Mouse (Mus musculus): ENCODE measurements around the gene Ces1g. TPM values are rescaled to one million over a fixed set of nuclear protein-coding genes. Genes with fewer than 3 reads are reported as not detected.

The Ces1g gene
- polyA plus RNA-seq (2015; fragmentation: Nextera tagmentation; extraction: Ambion mirVana) = 0.10 TPM in 1 of 2 replicates, not detected in the other

DNA sequence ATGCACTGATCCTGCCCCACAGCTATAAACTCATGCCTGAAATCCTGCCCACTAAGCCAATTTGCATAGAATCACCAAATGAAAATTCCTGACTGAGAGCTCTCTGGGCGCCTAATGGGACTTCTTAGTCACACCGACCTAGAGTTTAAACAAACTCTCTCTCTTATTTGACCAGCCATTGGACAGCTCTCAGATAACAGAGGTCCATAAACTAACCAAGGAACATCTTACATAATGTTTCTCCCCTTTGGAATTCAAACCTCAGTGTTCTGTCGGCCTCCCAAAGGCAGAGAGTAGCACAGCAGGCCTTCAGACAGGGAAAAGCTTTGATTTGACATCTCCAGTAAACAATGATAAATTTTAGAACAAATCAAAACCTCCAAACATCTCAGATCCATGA is at the start of gene Ces1g:
Ces1g (minus strand) TSS at position 102 of the 400 bp plus-strand sequence.
- 17% methylated on average over 3 of the region's 3 CpGs for WGBS
- ATAC-seq (no peak), DNase-seq (ENCODE audit: low spot score) (peak; percentile 25)
- no peak within 1 kb of the TSS for H3K4me2 ChIP-seq (replicated peaks; ENCODE audit: low read depth, low read length)
- no peaks in the 10 kb centered on the region for H3K4me1 ChIP-seq (ENCODE audit: insufficient read depth, low read depth, low read length)
- no peak within 1 kb of the TSS for H3K9ac ChIP-seq (replicated peaks; ENCODE audit: low read depth)
- no peaks in the 10 kb centered on the region for H3K36me3 ChIP-seq (ENCODE audit: insufficient read depth, low read length)
- H3K4me3 ChIP-seq (ENCODE audit: low read depth, low read length) = no peak within 1 kb of the TSS
- no peaks in the 10 kb centered on the region for H3K27me3 ChIP-seq (replicated peaks; ENCODE audit: insufficient read depth, low read length)
- no peaks in the 10 kb centered on the region for H3K9me3 ChIP-seq (ENCODE audit: low read length)
- H3K27ac ChIP-seq (ENCODE audit: low read length) = no peak within 1 kb of the TSS
- TF ChIP-seq CTCF (IDR thresholded peaks at IDR 0.05) = no peak
- no peak for TF ChIP-seq EP300 (IDR thresholded peaks at IDR 0.05)

DNA sequence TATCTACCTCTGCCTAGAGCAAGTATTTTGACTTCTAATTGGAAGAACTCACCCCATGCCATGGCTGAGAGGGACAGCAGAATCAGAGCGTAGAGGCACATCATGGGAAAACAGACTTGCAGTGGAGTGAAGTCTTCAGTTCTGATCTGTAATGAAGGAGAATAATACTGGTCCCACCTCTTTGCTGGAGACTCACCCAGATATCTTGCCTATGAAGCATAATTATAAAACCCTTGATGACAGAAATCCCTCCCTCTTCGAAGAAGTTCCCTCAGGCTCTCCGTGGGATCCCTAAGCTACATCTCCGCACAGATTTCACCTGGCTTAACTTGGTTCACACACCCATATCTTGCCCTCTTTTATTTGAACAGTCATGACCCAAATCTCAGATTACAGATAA is 42.5 kb upstream of the Ces1g start, which contains the start of gene Ces1h:
Ces1h (minus strand) TSS at position 101 of the 400 bp plus-strand sequence.
- Histone ChIP-seq H3K27me3 (replicated peaks; ENCODE audit: insufficient read depth, low read length) (no peaks in the 10 kb centered on the region), H3K4me3 (ENCODE audit: low read depth, low read length) (no peak within 1 kb of the TSS), H3K36me3 (ENCODE audit: insufficient read depth, low read length) (no peaks in the 10 kb centered on the region), H3K27ac (ENCODE audit: low read length) (no peak within 1 kb of the TSS), H3K9ac (replicated peaks; ENCODE audit: low read depth) (no peak within 1 kb of the TSS), H3K9me3 (ENCODE audit: low read length) (no peaks in the 10 kb centered on the region), H3K4me1 (ENCODE audit: insufficient read depth, low read depth, low read length) (no peaks in the 10 kb centered on the region), H3K4me2 (replicated peaks; ENCODE audit: low read depth, low read length) (no peak within 1 kb of the TSS)
- ATAC-seq (no peak), DNase-seq (ENCODE audit: low spot score) (no peak)
- TF ChIP-seq CTCF (IDR thresholded peaks at IDR 0.05) = no peak
- no peak for TF ChIP-seq EP300 (IDR thresholded peaks at IDR 0.05)
- 90% methylated on average over 4 of the region's 4 CpGs for WGBS

DNA sequence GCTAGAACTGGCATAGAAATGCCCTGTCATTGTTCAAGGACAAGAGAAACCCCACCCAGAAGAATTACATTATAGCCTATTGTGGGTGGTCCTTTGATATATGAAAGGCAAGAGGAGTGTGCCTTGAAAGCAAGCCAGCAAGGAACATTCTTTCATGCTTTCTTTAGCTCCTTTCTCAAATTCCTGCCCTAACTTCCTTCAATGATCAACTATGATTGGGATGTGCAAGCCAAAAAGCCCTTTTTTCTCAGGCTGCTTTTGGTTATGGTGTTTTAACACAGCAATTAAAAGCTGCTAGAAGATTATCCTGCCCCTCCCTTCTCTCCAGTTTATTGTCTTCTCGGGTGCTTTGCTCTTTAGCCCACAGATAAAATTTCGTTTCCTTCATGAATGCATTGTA is 32.4 kb upstream of the Ces1g start:
- Histone ChIP-seq H3K4me2 (replicated peaks; ENCODE audit: low read depth, low read length) (no peak overlapping the region), H3K27ac (ENCODE audit: low read length) (no peak overlapping the region), H3K4me3 (ENCODE audit: low read depth, low read length) (no peak overlapping the region), H3K9me3 (ENCODE audit: low read length) (no peaks in the 10 kb centered on the region), H3K9ac (replicated peaks; ENCODE audit: low read depth) (no peak overlapping the region), H3K4me1 (ENCODE audit: insufficient read depth, low read depth, low read length) (no peaks in the 10 kb centered on the region), H3K36me3 (ENCODE audit: insufficient read depth, low read length) (no peaks in the 10 kb centered on the region), H3K27me3 (replicated peaks; ENCODE audit: insufficient read depth, low read length) (no peaks in the 10 kb centered on the region)
- TF ChIP-seq EP300 (IDR thresholded peaks at IDR 0.05) = no peak
- TF ChIP-seq CTCF (IDR thresholded peaks at IDR 0.05) = no peak
- 45% methylated on average over 2 of the region's 2 CpGs for WGBS
- DNase-seq (ENCODE audit: low spot score) (no peak), ATAC-seq (no peak)

DNA sequence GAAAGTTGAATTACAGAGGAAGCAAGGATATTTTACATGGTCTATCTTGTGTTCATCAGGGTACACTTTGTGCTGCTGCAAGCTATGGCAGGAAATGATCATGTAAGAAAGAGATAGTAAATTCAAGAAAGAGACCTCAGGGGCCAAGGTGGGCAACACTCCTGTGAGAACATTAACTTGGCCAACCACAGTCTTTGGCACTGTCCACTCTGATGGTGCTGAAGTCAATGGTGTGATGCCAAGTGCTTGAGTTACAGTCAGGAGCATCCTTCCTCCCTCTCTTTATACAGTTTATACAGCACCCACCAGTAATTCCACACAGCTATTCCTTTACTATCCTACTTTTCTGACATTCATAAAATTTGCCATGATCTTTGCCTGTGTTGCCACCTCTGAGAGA is 23.0 kb upstream of the Ces1g start:
- Histone ChIP-seq H3K9me3 (ENCODE audit: low read length) (no peaks in the 10 kb centered on the region), H3K4me2 (replicated peaks; ENCODE audit: low read depth, low read length) (no peak overlapping the region), H3K36me3 (ENCODE audit: insufficient read depth, low read length) (no peaks in the 10 kb centered on the region), H3K9ac (replicated peaks; ENCODE audit: low read depth) (no peak overlapping the region), H3K27me3 (replicated peaks; ENCODE audit: insufficient read depth, low read length) (no peaks in the 10 kb centered on the region), H3K4me3 (ENCODE audit: low read depth, low read length) (no peak overlapping the region), H3K27ac (ENCODE audit: low read length) (no peak overlapping the region), H3K4me1 (ENCODE audit: insufficient read depth, low read depth, low read length) (no peaks in the 10 kb centered on the region)
- DNase-seq (ENCODE audit: low spot score) (no peak), ATAC-seq (no peak)
- TF ChIP-seq CTCF (IDR thresholded peaks at IDR 0.05) (no peak), EP300 (IDR thresholded peaks at IDR 0.05) (no peak)

DNA sequence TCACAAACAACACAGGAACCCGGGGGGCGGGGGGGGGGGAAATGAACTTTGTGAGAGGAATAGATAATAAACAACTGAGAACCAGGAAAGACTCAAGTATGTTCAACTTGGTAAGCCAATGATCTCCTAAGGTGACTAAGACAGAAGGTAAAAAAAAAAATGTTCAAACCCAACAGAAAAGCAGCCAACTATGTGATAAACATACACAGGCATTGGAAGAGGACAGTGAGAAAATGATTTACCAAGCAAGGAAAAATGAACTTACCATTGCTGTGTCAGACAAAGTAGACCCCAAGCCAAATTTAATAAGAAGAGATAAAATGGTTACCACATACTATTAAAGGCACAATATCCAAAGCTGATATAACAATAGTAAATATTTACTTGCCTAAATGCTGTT is 2.4 kb upstream of the Ces1g start:
- DNase-seq (ENCODE audit: low spot score) = no peak
- ATAC-seq = no peak
- no peak overlapping the region for H3K27ac ChIP-seq (ENCODE audit: low read length)
- 53% methylated on average over 2 of the region's 2 CpGs for WGBS
- TF ChIP-seq CTCF (IDR thresholded peaks at IDR 0.05) (no peak), EP300 (IDR thresholded peaks at IDR 0.05) (no peak)
- no peak overlapping the region for H3K4me2 ChIP-seq (replicated peaks; ENCODE audit: low read depth, low read length)
- no peaks in the 10 kb centered on the region for H3K27me3 ChIP-seq (replicated peaks; ENCODE audit: insufficient read depth, low read length)
- no peak overlapping the region for H3K9ac ChIP-seq (replicated peaks; ENCODE audit: low read depth)
- H3K4me3 ChIP-seq (ENCODE audit: low read depth, low read length) = no peak overlapping the region
- no peaks in the 10 kb centered on the region for H3K36me3 ChIP-seq (ENCODE audit: insufficient read depth, low read length)
- H3K9me3 ChIP-seq (ENCODE audit: low read length) = no peaks in the 10 kb centered on the region
- H3K4me1 ChIP-seq (ENCODE audit: insufficient read depth, low read depth, low read length) = no peaks in the 10 kb centered on the region

DNA sequence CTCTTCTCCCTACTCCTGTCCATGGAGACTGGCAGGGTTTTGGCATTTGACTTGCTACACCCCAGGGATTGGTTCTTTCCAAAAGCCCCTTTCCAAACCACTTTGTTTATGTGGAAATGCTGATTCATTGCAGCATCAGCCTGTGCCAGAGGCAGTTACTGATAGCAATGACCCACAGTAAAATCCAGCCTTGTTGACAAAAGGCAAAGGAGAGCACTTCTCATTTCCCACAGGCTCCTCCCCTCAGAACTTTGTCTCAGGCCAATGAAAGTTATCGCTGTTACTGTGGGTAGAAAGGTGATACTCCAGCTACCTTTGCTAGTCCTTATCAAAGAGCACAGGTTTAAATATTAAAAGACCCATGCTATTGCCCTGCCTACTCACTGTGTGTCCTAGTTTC is 4.4 kb downstream of the Ces1g start:
- DNase-seq (ENCODE audit: low spot score) = peak; percentile 59
- ATAC-seq = peak; percentile 80
- 50% methylated on average over 1 of the region's 1 CpGs for WGBS

DNA sequence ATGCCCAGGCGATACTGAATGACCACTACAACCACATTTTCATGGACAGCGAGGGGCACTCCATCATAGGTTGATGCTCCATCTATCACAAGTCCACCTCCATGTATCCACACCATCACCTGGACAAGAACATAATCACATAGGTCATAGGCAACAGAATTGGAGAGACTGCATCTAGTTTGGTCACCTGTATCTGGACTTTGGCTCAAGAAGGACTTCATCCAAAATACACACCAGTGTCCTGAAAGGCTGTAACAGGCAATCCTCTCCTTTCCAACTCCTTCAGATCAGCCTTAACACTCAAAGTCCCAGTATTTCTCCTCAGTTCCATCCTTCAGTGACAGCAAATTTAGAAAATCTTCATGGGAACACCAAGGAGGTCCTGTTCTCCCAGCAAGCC is 6.0 kb downstream of the Ces1g start:
- no peak for DNase-seq (ENCODE audit: low spot score)
- H3K27ac ChIP-seq (ENCODE audit: low read length) = no peak overlapping the region
- H3K36me3 ChIP-seq (ENCODE audit: insufficient read depth, low read length) = no peaks in the 10 kb centered on the region
- no peak for ATAC-seq
- no peak overlapping the region for H3K9ac ChIP-seq (replicated peaks; ENCODE audit: low read depth)
- TF ChIP-seq CTCF (IDR thresholded peaks at IDR 0.05) (no peak), EP300 (IDR thresholded peaks at IDR 0.05) (no peak)
- 92% methylated on average over 2 of the region's 2 CpGs for WGBS
- H3K9me3 ChIP-seq (ENCODE audit: low read length) = no peaks in the 10 kb centered on the region
- H3K4me2 ChIP-seq (replicated peaks; ENCODE audit: low read depth, low read length) = no peak overlapping the region
- H3K27me3 ChIP-seq (replicated peaks; ENCODE audit: insufficient read depth, low read length) = no peaks in the 10 kb centered on the region
- no peaks in the 10 kb centered on the region for H3K4me1 ChIP-seq (ENCODE audit: insufficient read depth, low read depth, low read length)
- no peak overlapping the region for H3K4me3 ChIP-seq (ENCODE audit: low read depth, low read length)

More for the DNA sequence above, 4.4 kb downstream of the Ces1g start:
- no peak overlapping the region for H3K4me2 ChIP-seq (replicated peaks; ENCODE audit: low read depth, low read length)
- no peak overlapping the region for H3K27ac ChIP-seq (ENCODE audit: low read length)
- H3K9ac ChIP-seq (replicated peaks; ENCODE audit: low read depth) = no peak overlapping the region
- no peaks in the 10 kb centered on the region for H3K27me3 ChIP-seq (replicated peaks; ENCODE audit: insufficient read depth, low read length)
- H3K4me1 ChIP-seq (ENCODE audit: insufficient read depth, low read depth, low read length) = no peaks in the 10 kb centered on the region
- H3K4me3 ChIP-seq (ENCODE audit: low read depth, low read length) = no peak overlapping the region
- no peaks in the 10 kb centered on the region for H3K9me3 ChIP-seq (ENCODE audit: low read length)
- no peaks in the 10 kb centered on the region for H3K36me3 ChIP-seq (ENCODE audit: insufficient read depth, low read length)
- peak; percentile 58 for TF ChIP-seq EP300 (IDR thresholded peaks at IDR 0.05)
- no peak for TF ChIP-seq CTCF (IDR thresholded peaks at IDR 0.05)

Measured in lung, postnatal 0 days (tissue).